Mouse (Mus musculus) C2C12 (cell line): ENCODE data around the gene Iqsec1.

ENCODE experiments used
- CTCF ChIP-seq: IDR thresholded peaks from one replicate; pipeline ENCODE4 v1.5.1; 2011; ENCODE audit not compliant: control insufficient read depth, insufficient read depth, insufficient read length
- MYOD1 ChIP-seq: IDR thresholded peaks from one replicate; pipeline ENCODE4 v1.6.1; 2011; ENCODE audit warnings: low read depth; ENCODE audit not compliant: control insufficient read depth, insufficient read length

DNA sequence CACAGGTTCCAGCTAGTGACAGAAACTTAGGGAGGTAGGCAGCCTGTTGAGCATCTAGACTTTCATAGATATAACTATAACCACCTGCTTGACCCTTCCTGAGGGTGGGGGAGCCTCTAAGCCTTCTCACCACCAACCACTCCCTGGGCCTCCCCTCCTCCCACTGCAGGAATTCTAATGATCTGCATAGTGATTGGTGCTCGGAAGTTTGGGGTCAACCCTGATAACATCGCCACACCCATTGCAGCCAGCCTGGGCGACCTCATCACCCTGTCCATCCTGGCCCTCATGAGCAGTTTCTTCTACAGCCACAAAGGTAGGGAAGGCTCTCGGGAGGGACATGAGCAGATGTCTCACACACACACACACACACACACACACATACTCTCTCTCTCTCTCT lies 353.4 kb downstream of the Iqsec1 start:
- TF ChIP-seq CTCF: no peak
- no peak for TF ChIP-seq MYOD1
